Mouse (Mus musculus) telencephalon, adult 2 months (tissue): ENCODE data around the gene 1700020A23Rik.

Experiments used
- DNase-seq: peaks from one replicate; pipeline ENCODE4 v3.0.0-alpha.2; 2011; ENCODE audit warnings: low read depth, low spot score

The 1700020A23Rik gene

DNA sequence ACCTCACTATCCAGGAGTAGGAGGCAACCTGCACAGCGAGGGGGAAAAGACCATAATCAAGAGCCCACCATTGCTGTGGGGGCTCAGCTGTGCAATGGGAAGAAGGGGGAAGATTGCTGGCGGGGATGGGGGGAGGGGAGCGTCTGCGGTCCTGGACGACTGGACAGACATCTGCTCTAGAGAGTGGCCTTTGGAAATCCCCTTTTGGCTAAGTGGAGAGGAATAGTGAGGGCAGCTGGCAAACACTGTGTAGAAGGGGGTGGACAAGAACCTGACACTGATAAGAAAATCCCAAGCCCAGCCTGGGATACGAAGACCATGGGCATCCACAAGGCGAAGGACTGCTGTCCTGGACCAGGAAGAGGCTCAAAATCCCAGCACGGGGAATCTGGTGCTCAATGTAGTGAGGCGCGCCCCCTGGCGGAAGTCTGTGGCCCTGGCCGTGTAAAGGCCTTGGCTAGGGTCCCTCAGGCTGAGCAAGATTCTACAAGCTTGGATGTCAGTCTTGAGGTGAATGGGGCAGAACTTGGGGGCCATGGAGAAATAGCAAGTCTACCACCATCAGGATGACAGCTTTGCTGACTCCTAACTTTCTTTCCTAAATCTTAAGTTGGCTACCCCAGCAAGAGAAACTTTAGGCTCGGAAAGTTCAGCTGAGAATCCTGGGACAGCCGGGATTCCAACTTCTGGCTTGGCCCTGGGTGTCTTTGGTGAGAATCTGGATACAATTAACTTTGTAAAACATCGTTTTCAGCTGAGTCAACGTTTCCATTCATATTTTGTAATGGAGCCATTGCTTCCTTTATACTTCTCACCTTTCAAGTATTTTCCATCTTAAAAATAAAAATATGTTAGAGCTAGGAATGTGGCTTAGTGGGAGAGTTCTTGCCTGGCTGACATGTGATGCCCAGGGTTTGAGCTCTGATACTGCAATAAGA is 6.8 kb downstream of the 1700020A23Rik start:
- peak; percentile 23 for DNase-seq

DNA sequence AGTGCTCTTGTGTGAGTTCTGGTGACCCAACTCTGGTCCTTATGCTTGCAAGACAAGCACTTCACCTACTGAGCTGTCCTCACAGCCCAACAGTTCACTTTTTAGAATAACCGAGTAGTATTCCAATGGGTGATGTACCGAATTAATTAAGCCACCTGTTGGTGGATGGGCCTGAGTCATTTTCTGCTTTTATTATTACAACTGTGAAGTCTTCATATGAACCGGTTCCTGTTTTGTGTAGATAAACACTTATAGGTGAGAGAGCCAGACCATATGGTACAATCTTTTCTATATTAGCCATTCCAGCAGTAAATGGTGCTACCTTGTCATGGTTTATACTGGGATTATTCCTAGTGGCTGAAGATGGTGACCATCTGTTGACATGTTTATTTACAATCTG is 7.7 kb downstream of the 1700020A23Rik start:
- no peak for DNase-seq

DNA sequence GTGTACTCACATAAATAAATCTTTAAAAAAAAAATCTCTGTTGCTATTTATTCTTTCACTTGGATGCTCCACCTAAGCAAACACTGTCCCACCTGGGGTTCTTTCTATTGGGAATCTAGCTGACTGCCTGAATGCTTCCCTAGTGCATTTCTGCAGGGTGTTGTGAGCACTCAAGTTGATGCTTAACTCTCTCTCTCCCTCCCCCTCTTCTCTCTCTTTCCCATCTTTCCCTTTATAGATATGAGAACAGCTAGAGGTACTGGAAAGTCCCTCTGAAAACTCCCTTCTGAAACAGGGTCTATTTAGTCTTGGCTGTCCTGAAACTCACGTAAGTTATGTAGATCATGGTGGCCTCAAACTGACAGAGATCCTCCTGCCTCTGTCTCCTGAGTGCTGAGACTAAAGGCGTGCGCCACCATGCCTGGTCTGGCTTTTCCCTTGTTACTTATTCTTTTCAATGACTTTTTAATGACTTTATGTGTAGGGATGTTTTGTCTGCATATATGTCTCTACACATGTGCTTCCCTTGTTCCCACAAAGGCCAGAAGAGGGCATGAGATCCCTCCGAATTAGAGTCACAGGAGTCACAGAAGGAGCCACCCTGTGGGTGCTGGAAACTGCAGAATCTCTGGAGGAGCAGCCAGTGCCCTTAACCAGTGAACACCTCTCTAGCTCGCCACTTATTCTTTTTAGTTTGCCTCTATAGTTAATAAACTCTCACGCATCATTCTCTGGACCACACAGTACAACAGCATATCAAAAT is 9.2 kb downstream of the 1700020A23Rik start:
- DNase-seq, result no peak

DNA sequence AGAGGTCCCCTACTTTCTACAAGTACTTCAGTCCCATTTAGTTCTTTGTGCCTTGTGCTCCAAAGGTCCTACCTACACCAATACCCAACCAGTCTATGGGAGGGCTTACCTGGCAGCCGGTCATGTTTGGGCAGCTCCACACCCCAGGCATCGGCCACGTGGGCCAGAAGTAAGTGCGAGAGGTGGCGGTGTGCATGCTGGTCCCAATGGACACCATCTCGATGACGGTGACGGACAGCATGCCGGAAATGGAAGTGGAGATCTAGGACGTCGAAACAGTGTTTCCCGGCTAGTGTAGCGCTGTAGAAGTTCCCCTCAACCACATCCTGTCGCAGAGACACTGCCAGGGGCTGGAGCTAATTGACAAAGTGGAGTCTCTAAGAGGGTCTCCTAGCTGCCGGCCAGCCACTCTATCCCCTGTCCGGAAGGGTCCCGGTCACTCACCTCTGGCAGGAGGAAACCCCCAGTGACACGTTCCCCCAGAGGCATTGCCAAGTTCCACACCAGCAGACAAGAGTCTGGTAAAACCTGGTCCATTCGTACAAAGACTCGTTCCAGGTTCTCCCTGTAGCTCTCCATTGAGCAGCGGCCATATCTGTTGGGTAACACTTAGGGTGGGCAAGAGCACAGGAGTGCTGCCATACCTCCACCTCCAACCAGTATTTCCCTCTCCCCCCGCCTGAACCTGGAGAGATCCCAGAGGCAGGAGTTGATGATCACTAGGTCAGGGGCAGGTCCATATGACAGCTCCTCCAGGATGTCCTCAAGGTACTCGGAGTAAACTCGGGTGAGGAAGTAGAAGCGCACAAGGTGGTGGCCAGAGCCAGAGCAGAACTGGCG is 16.9 kb downstream of the 1700020A23Rik start:
- no peak for DNase-seq

DNA sequence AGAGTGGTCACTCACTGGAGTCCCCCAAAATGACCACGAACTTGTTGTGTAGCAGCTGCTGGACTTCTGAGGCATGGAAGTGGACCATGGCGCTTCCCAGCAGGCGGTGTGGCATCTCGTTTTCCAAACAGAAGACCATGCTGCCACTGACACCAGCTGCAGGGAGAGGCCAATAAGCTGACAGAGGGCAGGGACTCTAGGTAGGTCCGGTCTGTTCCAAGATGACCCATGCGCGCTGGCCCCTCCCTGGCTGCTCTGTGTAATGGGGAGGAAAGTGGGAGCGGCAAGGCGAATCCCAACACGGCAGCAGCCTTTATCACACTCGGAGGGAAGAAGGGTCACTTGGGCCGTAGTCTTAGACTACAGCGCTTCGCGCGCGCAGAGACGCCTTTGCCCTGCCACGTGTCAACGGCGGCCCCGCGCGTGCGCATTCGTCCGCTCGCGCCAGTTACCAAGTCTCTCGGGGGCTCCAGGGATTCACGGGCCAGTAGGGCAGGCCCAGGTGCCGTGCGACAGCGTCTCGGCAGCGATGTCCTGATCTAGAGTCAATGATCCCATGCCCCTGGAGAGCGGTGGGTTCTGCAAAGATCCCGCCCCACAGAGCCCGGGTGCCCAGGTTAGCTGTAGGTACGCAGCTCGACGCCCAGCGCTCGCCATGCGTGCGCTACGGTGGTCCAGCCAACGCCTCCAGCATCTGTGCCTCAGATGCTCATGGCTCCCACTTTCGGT is 18.5 kb downstream of the 1700020A23Rik start:
- DNase-seq, result peak; percentile 53

DNA sequence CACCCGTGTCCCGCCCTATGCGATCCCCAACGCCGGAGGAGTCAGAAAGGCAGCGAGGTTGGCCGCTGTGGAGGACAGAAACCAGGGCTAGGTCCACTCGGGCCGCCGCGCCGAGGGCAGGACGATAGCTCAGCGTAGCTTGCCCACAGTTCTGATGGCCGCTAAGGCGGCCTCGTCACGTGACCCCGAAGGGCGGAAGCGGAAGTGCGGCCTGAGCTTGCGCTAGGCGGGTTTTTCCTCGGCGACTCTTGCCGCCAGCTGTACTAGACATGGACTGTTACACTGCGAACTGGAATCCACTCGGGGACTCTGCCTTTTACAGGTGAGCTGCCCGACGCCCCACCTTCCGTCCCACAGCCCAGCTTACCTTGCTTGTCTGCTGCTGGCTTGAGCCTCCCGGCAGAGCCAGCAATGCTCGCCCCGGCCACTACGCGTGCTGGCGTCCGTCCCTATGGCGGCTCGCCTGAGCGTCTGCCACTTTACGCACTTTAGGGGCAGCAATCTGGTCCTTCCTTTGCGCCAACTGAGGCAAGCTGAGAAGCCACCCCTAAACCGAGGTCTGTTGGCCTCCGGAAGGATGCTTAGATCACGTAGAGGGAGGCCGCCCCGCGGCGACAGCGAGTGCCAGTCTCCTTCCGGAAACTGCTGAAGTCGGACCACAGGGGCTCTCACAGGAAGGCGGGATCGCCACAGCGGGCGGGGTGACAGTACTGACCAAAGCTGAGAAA is 19.2 kb downstream of the 1700020A23Rik start, which contains the start of the genes Vps16 and Pced1a:
Gene Vps16 (plus strand): TSS at position 214 of the 728 bp plus-strand sequence.
Gene Pced1a (minus strand): TSS at position 576 of the 728 bp plus-strand sequence.
- DNase-seq, result peak; percentile 93

DNA sequence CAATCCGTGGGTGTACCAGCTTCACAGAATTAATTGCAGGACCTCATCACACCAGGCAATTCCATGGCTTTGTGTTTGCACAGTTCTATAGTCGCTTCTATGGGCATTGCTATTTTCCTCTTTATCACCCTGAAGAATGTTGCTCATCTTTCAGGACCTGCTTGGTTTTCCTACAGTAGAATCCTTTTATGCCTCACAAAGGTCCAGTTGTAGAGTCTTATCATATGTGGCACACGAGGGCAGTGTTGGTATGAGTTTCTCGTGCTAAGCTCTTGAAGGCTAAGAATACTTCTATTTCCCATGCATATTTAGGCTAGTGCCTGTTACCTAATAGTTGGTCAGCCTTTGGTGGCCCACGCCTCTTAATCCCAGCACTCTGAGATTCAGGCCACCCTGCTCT is 20.1 kb downstream of the 1700020A23Rik start:
- DNase-seq, result peak; percentile 27

DNA sequence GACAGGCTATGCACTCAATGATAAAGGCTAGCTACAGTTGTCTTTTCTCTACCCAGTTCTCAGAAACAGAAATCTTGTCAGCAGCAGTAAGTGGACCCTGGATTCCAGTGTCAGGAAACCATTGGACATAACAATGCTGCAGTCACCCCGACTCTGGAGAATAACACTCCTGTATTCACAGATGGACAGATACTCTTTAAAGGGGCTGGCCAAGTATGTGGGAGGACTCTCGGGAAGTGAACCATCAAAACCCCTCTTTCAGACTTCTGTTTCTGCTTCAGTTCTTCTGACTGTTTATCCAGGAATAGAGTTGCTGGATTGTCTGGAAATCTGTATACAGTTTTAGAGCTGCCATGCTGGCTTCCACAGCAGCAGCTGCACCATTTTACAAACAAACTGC is 24.8 kb downstream of the 1700020A23Rik start:
- no peak for DNase-seq

DNA sequence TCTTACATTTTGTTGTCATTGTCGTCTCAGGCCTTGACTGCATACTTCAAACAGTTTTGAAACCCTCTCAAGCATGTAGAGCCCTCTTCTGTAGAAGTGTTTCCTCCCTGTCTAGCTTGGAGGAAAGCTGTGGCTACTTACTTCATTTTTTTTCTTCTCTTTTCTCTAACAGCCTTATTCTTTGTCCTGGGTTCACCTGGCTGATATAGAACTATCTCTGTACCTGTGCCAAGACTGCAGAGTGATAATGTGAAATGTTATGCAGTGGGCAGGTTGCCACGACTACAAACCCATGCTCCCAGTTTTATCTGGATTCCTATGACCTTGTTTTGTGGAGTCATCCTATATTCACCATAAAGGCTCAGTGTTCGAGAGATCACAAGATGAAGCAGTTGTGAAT is 25.4 kb downstream of the 1700020A23Rik start:
- DNase-seq, result no peak

DNA sequence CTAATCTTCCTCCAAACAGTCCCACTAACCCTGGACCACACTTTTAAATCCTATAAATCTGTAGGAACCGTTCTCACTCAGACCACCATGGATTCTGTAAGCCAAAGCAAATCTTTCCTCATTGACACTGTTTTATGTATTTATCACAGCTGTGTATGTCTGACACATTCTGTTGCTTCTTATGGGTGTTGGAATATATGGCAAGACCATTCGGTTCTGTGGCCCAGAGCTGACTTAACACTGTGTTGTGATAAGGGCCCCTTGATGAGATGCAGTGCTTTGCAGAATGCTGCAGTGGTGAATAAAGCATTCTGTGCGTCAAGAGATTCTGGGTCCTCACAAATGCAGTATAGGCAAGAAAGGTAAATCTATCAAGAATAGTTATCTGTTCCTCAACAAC is 27.1 kb downstream of the 1700020A23Rik start:
- no peak for DNase-seq

DNA sequence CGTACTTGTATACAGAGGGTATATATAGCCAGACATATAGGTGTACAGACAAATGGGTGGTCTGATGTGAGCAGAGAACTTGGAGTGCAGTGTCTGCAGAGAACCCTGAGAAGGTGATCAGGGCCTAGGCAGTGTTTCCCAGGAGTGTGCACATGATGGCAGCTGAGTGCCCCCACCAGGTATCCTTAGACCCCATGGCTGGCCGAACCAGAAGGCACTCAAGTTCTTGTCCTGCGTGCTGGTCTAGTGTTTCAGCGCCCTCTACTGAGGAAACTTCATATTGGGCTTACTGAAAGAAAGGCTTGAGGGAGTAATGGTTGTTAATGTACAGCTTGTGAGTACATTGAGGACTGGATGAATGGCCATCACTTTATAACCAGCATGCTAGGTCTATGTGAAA is 28.1 kb downstream of the 1700020A23Rik start:
- no peak for DNase-seq

DNA sequence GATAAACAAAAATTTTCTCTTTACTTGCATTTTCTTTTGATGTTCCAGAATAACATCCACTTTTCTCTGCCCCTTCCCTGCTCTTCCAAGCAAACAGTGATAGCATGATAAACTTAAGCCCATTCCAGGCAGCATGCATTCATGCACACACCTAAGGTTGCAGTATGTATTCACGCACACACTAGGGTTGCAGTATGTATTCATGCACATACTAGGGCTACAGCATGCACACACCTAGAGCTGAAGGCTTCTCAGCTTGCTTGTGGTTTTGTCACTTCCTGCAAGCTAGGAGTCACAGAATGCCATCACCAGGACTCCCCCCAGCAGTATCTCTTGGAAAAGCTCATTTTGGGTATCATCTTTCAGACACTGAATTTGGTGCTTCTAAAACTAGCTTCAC is 31.7 kb downstream of the 1700020A23Rik start:
- no peak for DNase-seq

DNA sequence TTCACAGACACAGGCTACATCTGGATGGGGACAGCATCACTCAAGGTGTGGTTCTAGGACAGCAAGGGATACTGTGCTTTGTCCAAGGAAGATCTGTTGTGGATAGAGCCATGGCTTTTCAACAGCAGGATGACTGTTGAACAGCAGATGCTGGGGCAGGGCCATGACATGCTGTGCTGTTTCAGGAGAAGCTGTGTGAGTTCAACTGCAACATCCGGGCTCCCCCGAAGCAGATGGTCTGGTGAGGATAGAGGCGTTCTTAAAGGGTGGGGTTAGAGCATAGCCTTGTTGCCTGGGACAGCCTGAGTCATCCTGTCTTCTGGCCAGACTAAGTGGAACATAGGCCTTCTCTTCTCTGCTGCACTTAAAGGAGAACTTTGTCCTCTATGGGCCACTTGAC is 33.8 kb downstream of the 1700020A23Rik start:
- no peak for DNase-seq

DNA sequence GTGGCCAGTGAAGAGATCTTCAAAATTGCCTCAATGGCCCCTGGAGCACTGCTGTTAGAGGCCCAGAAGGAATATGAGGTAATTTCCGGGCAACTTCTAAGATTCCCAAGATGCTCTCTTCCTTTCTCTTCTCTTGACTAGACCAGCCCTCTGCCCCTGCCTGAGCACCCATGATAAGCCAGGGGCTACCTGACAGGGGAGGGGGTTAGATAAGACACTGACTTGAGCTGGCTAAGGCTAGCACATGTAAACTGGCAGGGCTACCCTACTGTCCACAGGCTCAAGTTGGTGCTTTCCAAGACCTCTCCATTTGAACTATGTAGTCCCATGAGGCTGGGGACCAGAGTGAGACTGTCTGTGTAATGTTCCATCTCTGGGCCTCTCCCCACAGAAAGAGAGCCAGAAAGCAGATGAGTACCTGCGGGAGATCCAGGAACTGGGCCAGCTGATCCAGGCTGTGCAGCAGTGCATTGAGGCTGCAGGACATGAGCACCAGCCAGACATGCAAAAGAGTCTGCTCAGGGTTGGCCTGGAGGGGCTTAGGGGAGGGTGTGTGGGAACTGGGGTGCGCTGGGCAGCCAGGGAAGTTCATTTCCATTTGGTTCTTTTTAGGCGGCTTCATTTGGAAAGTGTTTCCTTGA is 34.9 kb downstream of the 1700020A23Rik start:
- no peak for DNase-seq

DNA sequence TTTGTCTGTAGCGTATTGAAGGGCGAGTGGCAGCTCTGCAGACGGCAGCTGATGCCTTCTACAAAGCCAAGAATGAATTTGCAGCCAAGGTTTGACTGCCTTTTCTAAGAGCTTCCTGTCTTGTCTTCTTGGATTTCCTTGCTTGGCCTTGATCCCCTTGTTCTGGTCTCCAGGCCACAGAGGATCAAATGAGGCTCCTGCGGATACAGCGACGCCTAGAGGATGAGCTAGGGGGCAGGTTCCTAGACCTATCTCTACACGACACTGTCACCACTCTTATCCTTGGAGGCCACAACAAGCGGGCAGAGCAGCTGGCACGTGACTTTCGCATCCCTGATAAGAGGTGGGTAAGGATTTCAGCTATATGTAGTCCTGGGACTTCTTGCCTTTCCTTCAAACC is 37.1 kb downstream of the 1700020A23Rik start:
- no peak for DNase-seq

DNA sequence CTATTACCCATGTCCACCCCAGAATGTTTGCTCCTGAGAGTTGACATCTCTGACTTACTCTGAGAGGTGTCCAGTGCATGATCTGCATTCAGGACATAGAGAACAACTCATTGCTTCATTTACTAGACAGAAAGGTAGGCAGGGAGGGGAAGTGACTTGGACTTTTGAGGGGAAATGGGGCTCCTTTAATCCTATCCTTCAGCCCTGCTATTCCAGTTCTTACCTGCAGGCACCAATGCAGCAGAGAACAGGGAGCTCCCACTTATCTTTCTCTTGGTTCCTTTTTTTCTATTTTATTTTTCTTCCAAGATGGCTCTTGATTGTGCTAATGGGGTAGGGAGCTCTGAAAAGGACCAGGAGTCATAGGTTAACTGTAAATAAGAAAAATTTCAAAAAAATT is 43.4 kb downstream of the 1700020A23Rik start:
- no peak for DNase-seq

DNA sequence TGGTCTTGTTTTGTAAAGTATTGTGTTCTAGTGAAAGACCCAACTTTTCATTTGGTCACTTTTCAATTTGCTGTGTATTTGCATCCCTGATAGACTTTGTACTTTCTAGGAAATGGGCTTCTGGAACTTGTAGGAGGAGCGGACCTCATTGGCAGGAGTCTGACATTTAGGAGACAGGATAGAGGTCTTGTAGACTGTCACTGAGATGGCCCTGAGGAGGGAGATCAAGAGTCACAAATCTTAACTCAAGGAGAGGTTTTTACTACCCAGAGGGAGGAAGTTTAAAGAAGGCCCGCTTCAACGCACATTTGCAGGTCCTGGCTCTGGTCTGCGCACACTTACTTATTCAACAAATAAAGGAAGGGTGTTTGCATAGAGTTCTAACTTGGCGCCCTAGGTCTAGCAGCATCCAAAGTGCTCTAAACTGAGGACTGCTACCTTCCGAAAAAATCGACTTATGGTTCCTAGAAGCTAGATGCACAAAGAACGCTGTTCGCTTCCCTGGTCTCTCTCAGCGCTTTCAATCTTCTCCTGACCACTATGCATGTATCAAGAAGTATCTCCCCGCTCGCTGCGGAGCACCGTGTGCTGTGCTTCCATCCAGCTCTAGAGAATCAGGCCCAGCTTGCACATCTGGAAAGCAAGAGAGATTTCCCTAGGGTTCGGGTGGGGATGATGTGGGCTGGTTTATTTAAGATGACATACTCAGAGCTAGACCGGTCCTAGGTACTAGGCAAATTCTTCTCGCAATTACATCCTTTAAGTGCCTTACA is 44.1 kb downstream of the 1700020A23Rik start:
- no peak for DNase-seq

DNA sequence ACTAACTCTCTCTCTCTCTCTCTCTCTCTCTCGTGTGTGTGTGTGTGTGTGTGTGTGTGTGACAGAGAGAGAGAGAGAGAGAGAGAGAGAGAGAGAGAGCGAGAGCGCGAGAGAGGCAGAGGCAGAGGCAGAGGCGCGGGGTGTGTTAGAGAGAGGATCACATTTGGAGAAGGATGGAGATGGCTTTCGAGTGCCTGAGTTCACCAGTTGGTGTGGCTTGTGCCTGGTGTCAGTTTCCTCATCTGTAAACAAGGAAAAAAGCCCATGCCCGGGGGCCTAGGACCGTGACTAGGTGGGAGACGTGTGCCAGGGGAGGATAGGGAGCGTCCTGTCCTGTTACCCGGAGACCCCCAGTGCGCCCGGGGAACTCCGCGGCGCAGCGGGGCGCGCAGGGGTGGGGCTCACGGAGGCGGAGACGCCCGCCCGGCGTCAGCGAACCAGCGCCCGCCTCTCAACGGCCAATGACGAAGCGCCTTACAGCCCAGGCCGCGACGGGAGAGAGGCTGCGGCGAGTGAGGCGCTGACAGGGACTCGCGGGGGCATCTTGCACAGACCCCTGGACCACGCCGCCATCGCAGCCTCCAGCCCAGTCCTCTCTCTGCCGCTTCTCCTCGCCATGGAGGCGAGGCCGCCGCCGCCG is 44.9 kb downstream of the 1700020A23Rik start, which contains the start of gene Ptpra:
Gene Ptpra (plus strand): TSS at position 485 of the 640 bp plus-strand sequence.
- peak; percentile 76 for DNase-seq
